Mouse (Mus musculus) skeletal muscle tissue, adult 2 months (tissue): ENCODE results near the gene Mettl26.

Experiments
- DNase-seq: peaks from one replicate; pipeline ENCODE4 v3.0.0-alpha.2; 2012; ENCODE audit warnings: low read depth, low spot score

Mettl26 gene

GRCm38 (mm10) chr17:25837076-25837410 lies 37.8 kb upstream of the Mettl26 start, which contains the start of gene Rhbdl1:
Rhbdl1 (minus strand) TSS chr17:25837295.
- DNase-seq, result peak; percentile 95

GRCm38 (mm10) chr17:25837533-25837932 lies 37.3 kb upstream of the Mettl26 start:
- DNase-seq, result no peak

DNA sequence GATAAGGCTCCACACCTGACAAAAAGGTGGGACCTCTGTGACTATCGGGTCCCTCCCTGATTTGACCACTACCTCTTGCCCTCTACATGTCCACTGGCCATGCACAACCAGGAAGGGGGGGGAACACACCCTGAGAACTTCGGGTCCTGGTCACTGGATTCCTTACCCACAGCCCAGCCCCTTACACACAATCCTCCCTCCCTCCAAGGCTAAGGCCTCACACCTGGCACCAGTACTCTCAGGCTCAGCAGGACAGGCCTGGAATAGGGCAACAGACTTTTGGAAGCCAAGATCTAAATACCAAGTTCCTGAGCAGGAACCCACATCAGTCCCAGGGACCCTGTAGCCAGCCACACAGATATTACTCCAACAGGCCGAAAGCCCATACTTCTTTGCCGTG lies 36.0 kb upstream of the Mettl26 start:
- DNase-seq, result no peak

- DNase-seq, result no peak
These were observed 35.2 kb upstream of the Mettl26 start for GRCm38 (mm10) chr17:25839455-25840235.

GRCm38 (mm10) chr17:25840519-25840918 lies 34.4 kb upstream of the Mettl26 start:
- no peak for DNase-seq

DNA sequence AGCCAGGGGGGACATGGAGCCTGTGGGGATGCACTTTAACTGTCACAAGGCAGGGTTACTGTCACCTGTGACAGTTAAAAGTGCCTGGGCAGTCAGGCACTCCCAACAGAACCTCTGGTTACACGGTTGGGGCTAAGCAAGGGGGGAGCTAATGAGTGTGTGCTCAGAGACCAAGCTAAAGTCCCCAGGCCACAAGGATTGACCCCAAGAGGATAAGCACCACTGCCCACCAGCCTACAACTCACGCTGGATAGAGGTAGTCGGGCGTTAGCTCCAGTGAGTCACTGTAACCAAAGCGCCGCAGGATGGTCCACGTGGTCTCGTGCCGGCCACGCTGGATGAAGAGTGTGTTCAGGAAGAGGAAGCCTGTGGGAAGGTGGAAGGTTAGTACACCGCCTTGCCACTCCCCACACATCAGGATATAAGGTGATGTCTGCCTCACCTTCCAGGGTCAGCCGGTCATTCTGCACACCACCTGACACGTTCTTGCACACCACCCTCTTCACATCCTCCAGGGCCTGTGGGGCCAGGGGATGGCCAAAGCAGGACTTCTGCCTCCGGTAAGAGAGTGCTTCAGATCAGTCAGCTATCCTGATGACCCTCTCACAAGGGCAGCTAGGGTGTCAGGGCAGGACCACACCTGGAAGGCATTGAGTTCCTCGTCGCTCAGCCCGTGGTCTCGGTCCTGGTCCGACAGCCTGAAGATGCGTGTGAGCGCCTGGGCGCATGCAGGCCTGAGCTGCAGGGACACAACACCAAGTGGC lies 33.6 kb upstream of the Mettl26 start, which contains the start of gene Gm20683:
Gene Gm20683, minus strand, starts transcription at position 647 of the 764 bp plus-strand sequence.
- DNase-seq, result no peak

DNA sequence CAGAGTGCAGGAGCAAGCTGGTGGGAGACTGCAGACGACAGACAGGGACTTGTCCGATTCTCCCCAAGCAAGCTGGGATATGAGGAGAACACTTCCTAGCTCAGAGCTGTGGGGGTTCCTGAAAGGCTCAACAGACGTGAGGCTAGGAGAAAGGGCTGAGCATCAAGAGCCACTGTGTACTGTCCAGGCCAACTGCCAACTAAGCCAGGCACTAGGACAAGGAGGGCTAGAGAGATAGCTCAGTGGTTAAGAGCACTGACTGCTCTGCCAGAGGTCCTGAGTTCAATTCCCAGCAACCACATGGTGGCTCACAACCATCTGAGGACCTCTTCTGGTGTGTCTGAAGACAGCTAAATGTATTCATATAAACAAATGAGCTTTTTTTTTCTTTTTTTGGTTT lies 32.4 kb upstream of the Mettl26 start:
- DNase-seq, result no peak

DNA sequence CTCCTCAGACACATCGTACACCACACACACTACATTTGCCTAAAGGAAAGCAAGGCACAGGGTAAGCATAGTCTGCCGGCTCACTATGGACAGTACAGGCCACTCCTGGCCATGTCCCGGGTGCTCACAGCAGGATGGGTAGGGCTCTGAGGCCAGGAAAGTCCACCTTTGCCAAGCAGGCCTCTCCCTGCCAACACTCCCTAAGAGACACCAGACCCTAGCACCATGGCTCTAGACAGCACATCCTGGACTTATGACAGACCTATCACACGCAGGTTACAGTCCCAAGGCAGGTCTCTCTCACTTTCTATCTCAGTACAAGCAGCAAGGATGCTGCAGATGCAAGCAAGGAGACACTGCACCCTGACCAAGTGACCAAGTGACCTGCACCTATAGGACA lies 31.8 kb upstream of the Mettl26 start:
- no peak for DNase-seq

GRCm38 (mm10) chr17:25843636-25844395 lies 31.1 kb upstream of the Mettl26 start:
- DNase-seq, result no peak

- peak; percentile 91 for DNase-seq
These were observed 30.4 kb upstream of the Mettl26 start, which contains the start of gene Rhot2 for GRCm38 (mm10) chr17:25844396-25844901. Rhot2 (minus strand) TSS chr17:25844851.

- no peak for DNase-seq
These were observed 14.6 kb upstream of the Mettl26 start for GRCm38 (mm10) chr17:25860229-25860628.

DNA sequence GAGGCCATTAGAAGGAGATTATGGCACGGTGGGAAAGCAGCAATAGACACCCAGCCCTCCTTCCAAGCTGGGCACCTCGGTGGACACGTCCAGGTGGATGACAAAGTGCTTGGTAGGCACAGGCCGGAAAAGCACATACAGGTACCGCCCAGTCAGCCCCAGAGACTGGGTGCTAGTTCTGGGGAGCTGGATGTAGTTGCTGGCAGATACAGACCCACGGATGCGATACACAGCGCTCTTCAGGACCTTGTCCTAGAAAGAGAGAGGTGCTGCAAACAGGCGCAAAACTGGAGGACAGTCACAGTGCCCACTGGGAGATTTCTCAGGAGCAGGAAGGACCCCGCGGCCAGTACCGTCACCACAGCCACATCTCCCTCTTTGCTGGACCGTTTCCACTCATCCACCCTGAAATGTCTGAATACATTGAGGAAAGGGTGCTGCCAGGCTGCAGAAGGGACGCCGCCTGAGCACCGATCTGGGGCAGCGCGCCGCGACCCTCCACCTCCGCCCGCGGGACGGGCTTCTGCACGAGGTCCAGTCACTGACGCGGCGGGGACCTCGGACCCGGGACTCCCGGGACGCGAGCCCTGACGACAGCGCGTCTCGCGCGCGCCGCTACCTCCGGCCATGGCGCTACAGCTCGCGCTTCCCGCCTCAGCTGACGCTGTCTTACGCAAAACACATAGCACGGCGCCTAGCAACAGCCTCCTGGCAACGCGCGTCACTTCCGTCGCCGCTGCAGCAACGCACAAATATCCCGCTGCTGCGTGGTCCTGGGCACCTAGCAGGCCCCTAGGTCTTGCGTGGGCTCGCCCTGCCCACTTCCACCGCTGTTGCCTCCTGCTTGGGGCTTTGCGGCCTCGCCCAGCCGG lies 13.8 kb upstream of the Mettl26 start, which contains the start of gene Wdr90:
Gene Wdr90, minus strand, starts transcription at position 670 of the 872 bp plus-strand sequence.
- DNase-seq, result peak; percentile 88

GRCm38 (mm10) chr17:25861704-25862612 lies 12.9 kb upstream of the Mettl26 start:
- no peak for DNase-seq

GRCm38 (mm10) chr17:25863681-25864080 lies 11.2 kb upstream of the Mettl26 start:
- no peak for DNase-seq

- DNase-seq, result no peak
These were observed 10.6 kb upstream of the Mettl26 start for GRCm38 (mm10) chr17:25864311-25864710.

GRCm38 (mm10) chr17:25865288-25865687 lies 9.6 kb upstream of the Mettl26 start:
- no peak for DNase-seq

- peak; percentile 58 for DNase-seq
These were observed 8.7 kb upstream of the Mettl26 start for GRCm38 (mm10) chr17:25866172-25866571.

DNA sequence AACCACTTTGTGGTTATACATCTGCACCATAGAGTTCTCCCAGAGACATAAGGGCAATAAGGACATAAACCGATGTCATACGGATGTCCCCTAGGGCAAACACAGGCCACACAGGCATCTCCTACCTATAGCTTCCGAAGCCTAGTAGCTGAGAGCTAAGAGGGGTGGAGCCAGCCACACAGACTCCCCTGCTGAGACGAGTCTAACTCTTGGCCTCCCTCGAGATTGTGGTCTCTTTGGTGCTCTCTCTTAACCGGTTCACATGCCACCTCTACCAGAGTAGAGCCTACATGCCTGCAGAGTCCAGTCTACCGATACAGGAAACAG lies 7.4 kb upstream of the Mettl26 start:
- DNase-seq, result no peak

DNA sequence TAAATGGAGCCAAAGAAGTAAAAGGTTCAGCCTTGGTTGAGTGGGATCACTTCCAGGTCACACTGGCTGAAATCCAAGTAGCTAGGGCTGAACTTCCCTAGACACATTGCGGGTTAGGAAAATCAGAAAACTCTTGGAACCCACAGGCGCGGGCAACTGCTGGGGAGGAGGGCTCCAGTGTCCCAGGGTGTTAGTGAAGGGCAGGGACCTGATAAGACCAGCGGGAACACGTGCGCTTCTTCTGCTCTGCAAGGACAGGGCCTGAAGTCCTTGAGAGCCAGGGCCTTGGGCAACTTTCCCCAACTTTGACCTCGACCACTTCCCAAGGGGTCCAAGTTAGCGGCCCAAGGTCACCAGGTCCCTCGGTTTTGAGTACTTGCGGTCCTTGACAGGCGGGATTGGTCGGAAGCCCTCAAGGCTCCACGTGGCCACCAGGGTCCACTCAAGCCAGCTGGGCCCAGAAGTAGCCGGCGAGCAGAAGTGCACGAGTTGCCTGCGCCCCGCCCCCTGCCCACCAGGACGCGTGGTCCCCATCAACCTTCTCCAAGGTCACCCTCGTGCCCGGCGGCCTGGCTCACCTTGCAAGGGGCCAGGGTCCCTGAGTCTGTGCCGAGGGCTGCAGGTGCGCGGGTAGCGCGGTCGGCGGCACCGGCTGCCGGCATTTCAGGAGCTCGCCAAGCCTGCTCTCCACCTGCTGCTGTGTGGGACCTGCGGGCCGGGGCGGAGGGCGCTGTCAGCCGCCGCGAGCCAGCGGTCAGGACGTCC lies 6.9 kb upstream of the Mettl26 start:
- peak; percentile 62 for DNase-seq
